Mouse (Mus musculus): ENCODE measurements around the gene Ptcd2.

DNA sequence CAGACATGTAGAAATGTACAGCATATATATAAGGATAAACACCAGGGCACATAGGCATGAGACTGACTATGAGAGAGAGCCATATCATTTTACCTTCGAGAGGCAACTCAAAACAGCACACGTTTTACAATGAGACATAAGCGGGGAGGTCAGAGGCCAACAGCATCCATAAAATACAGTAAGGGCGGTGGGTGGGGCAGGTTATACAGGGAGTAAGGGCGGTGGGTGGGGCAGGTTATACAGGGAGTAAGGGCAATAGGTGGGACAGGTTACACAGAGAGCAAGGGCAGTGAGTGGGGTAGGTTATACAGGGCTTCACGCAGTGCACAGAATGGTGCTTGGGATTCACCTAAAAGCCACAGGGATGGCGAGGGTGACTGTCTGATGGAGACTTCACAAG, 24.1 kb downstream of the Ptcd2 start:
- TF ChIP-seq GATA1 (IDR thresholded peaks at IDR 0.05; ENCODE audit: borderline replicate concordance, low read length): no peak
- no peak for TF ChIP-seq FLI1 (IDR thresholded peaks at IDR 0.05; ENCODE audit: low read length)
